Mouse (Mus musculus): ENCODE results near the gene Msh5. TPM values are rescaled to one million over a fixed set of nuclear protein-coding genes. Genes with fewer than 3 reads are reported as not detected.

Gene Msh5
- polyA plus RNA-seq, 1 experiment: 2.2 TPM

DNA sequence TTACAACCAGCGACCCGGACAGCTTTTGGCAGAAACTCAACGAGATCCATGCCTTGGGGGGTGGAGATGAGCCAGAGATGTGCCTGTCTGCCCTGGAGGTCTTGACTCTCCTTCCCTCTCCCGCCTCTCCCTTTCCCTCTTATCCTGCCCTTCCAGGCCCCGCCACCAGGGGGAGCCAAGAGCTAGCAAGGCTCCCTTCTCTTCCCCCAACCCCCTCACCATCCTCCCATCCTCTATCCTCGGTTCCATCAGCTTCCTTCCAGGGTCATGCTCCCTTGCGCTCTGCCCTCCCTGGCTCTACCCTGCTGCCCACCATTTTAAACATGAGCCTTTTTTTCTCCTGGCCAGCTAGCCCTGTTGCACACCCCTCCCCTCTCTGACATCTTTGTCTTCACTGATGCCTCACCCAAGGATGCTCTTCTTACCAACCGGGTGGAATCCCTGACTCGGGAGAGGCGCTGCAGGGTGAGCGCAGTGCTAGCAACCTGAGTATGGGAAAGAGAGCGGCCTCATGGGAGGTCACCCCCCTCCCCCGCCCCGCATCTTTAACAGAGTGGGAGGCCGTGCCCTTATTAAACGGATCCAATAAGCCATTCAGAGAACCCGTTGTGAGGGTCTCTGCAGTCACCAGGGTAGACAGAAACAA lies 25.3 kb downstream of the Msh5 start:
- Histone ChIP-seq H3K27me3 (ENCODE audit: control insufficient read depth, insufficient read depth, low read length) (no peaks in the 10 kb centered on the region), H3K4me1 (ENCODE audit: control insufficient read depth, insufficient read depth, insufficient read length, low read length) (peaks cover 43% of the 10 kb centered on the region), H3K4me3 (ENCODE audit: low read depth, low read length) (no peak overlapping the region), H3K27ac (ENCODE audit: insufficient read depth, low read depth, low read length) (peak overlapping the region; percentile 55), H3K36me3 (ENCODE audit: control insufficient read depth, insufficient read depth, low read length) (no peaks in the 10 kb centered on the region)
- TF ChIP-seq CTCF (IDR thresholded peaks at IDR 0.05; ENCODE audit: extremely low read depth, insufficient read length, insufficient replicate concordance, low read depth, low read length): peak; percentile 99
- no peak for TF ChIP-seq POLR2A (IDR thresholded peaks at IDR 0.05; ENCODE audit: low read depth, low read length)
- 22% methylated on average over 17 of the region's 17 CpGs for WGBS

DNA sequence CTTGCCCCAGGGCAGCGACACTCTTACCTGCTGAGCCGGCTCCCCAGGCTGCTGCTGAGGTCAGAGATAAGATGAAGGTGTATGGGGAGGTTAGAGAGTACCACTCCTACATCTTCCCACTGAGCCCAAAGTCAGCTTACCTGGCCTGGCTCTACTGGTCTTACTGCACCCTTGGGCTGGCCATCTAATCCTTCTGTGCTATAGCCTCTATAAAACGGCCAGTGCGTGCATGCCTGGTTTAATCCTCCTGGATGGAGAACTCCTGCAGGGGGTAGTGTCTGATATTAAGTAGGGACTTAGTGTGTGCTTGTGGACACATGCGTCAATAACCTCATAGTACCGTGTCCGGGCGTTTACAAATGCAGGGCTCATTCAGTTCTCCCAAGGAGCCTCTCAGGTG lies 26.0 kb downstream of the Msh5 start:
- H3K27ac ChIP-seq (ENCODE audit: insufficient read depth, low read depth, low read length): no peak overlapping the region
- TF ChIP-seq POLR2A (IDR thresholded peaks at IDR 0.05; ENCODE audit: low read depth, low read length): no peak
- no peak for TF ChIP-seq CTCF (IDR thresholded peaks at IDR 0.05; ENCODE audit: extremely low read depth, insufficient read length, insufficient replicate concordance, low read depth, low read length)
- peaks cover 6% of the 10 kb centered on the region for H3K36me3 ChIP-seq (ENCODE audit: control insufficient read depth, insufficient read depth, low read length)
- H3K4me3 ChIP-seq (ENCODE audit: low read depth, low read length): no peak overlapping the region
- peaks cover 46% of the 10 kb centered on the region for H3K4me1 ChIP-seq (ENCODE audit: control insufficient read depth, insufficient read depth, insufficient read length, low read length)
- no peaks in the 10 kb centered on the region for H3K27me3 ChIP-seq (ENCODE audit: control insufficient read depth, insufficient read depth, low read length)
- 91% methylated on average over 8 of the region's 8 CpGs for WGBS

DNA sequence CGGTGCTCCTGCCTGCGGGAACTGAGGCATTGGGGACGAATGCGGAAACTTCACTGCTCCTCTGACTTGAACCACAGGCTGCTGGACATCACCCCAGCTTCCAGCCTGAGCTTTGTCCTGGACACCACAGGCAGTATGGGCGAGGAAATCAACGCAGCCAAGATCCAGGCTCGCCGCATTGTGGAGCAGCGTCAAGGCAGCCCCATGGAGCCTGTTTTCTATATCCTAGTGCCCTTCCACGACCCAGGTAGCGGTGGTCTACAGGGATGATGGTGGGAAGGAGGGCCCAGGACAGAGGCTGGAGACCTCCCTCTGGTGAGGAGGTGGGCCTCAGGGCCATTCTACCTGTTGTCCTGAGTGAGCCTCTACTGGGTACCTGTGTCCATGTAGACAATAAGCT lies 26.7 kb downstream of the Msh5 start:
- H3K27me3 ChIP-seq (ENCODE audit: control insufficient read depth, insufficient read depth, low read length): no peaks in the 10 kb centered on the region
- H3K4me3 ChIP-seq (ENCODE audit: low read depth, low read length): no peak overlapping the region
- H3K27ac ChIP-seq (ENCODE audit: insufficient read depth, low read depth, low read length): no peak overlapping the region
- H3K36me3 ChIP-seq (ENCODE audit: control insufficient read depth, insufficient read depth, low read length): peaks cover 11% of the 10 kb centered on the region
- TF ChIP-seq CTCF (IDR thresholded peaks at IDR 0.05; ENCODE audit: extremely low read depth, insufficient read length, insufficient replicate concordance, low read depth, low read length) (no peak), POLR2A (IDR thresholded peaks at IDR 0.05; ENCODE audit: low read depth, low read length) (no peak)
- H3K4me1 ChIP-seq (ENCODE audit: control insufficient read depth, insufficient read depth, insufficient read length, low read length): peaks cover 46% of the 10 kb centered on the region
- WGBS: 87% methylated on average over 11 of the region's 11 CpGs

DNA sequence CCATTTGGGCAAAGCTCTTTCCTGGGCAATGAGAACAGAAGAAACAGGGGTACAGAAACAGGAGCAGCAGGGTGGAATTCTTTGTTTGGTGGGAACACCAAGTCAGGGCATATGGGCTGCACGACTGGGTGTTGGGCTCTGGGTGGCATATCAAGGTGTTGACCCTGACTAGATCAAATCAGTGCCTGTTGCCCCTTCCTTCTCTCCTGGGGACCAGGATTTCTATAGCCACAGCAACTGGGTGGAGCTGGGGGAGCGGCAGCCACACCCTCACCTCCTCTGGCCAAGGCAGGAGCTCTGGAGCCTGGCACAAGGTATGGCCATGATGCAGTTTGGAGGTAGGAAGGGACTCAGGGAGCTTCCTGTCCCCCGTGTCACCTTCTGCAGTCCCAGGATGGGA lies 28.4 kb downstream of the Msh5 start:
- WGBS: 59% methylated on average over 3 of the region's 3 CpGs
- peaks cover 31% of the 10 kb centered on the region for H3K4me1 ChIP-seq (ENCODE audit: control insufficient read depth, insufficient read depth, insufficient read length, low read length)
- no peaks in the 10 kb centered on the region for H3K27me3 ChIP-seq (ENCODE audit: control insufficient read depth, insufficient read depth, low read length)
- peaks cover 27% of the 10 kb centered on the region for H3K36me3 ChIP-seq (ENCODE audit: control insufficient read depth, insufficient read depth, low read length)
- H3K27ac ChIP-seq (ENCODE audit: insufficient read depth, low read depth, low read length): no peak overlapping the region
- TF ChIP-seq POLR2A (IDR thresholded peaks at IDR 0.05; ENCODE audit: low read depth, low read length) (no peak), CTCF (IDR thresholded peaks at IDR 0.05; ENCODE audit: extremely low read depth, insufficient read length, insufficient replicate concordance, low read depth, low read length) (no peak)
- no peak overlapping the region for H3K4me3 ChIP-seq (ENCODE audit: low read depth, low read length)

DNA sequence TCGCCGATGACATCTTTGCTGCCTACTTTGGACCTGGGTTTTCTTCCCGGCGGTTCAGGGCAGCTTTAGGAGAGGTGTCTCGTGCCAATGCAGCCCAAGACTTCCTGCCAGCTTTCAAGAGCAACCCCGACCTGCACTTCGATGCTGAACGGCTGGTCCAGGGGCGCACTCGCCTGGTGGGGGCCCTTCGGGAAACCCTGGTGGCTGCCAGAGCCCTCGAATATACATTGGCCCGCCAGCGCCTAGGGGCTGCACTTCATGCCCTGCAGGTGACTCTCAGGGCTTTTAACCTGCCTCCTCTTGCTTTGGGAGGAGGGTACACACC lies 28.9 kb downstream of the Msh5 start:
- Histone ChIP-seq H3K36me3 (ENCODE audit: control insufficient read depth, insufficient read depth, low read length) (peaks cover 32% of the 10 kb centered on the region), H3K4me3 (ENCODE audit: low read depth, low read length) (no peak overlapping the region), H3K27me3 (ENCODE audit: control insufficient read depth, insufficient read depth, low read length) (no peaks in the 10 kb centered on the region), H3K4me1 (ENCODE audit: control insufficient read depth, insufficient read depth, insufficient read length, low read length) (peaks cover 29% of the 10 kb centered on the region), H3K27ac (ENCODE audit: insufficient read depth, low read depth, low read length) (no peak overlapping the region)
- TF ChIP-seq CTCF (IDR thresholded peaks at IDR 0.05; ENCODE audit: extremely low read depth, insufficient read length, insufficient replicate concordance, low read depth, low read length): no peak
- TF ChIP-seq POLR2A (IDR thresholded peaks at IDR 0.05; ENCODE audit: low read depth, low read length): no peak
- WGBS: 80% methylated on average over 14 of the region's 14 CpGs

DNA sequence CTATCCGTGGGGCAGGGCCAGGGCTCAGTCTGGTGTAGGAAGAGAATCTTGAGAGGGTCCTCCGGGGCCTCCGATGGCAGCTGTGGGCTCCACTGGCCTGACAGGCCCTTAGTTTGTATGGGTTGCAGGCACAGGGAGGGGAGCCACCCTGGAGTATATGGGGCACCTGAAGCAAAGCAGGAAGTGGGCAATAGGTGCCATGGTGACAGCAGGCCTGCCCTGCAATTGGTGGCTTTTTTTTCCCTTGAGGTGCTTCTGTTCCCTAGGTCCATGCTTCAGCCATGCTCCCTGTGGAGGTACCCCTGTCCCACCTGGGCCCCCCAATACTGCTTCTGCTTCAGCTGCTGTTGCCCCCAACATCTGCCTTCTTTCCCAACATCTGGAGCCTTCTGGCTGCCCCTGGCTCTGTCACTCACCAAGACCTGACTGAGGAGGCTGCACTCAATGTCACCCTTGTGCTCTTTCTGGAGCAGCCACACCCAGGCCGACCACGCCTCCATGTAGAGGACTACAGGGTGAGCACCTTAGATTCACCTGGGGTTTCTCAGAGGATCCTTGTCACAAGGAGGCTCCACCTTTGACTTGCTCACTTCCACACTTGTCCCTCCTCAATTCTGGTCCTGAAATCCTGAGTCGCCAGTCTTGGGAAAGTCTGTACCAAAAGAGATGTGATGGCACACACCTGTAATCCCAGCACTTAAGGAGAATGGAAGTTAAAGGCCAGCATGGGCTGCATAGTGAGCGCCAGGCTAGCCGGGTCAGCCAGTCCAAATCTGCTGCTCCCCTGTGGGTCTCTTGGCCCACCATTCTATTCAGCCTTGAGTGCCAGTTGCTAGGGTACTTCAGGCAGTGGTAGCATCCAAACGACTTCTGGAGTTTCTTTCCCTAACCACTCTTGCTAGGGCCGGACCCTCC lies 29.5 kb downstream of the Msh5 start:
- Histone ChIP-seq H3K27me3 (ENCODE audit: control insufficient read depth, insufficient read depth, low read length) (no peaks in the 10 kb centered on the region), H3K27ac (ENCODE audit: insufficient read depth, low read depth, low read length) (no peak overlapping the region), H3K4me3 (ENCODE audit: low read depth, low read length) (no peak overlapping the region), H3K36me3 (ENCODE audit: control insufficient read depth, insufficient read depth, low read length) (peaks cover 38% of the 10 kb centered on the region), H3K4me1 (ENCODE audit: control insufficient read depth, insufficient read depth, insufficient read length, low read length) (peaks cover 26% of the 10 kb centered on the region)
- TF ChIP-seq POLR2A (IDR thresholded peaks at IDR 0.05; ENCODE audit: low read depth, low read length) (no peak), CTCF (IDR thresholded peaks at IDR 0.05; ENCODE audit: extremely low read depth, insufficient read length, insufficient replicate concordance, low read depth, low read length) (no peak)
- WGBS: 69% methylated on average over 10 of the region's 10 CpGs

DNA sequence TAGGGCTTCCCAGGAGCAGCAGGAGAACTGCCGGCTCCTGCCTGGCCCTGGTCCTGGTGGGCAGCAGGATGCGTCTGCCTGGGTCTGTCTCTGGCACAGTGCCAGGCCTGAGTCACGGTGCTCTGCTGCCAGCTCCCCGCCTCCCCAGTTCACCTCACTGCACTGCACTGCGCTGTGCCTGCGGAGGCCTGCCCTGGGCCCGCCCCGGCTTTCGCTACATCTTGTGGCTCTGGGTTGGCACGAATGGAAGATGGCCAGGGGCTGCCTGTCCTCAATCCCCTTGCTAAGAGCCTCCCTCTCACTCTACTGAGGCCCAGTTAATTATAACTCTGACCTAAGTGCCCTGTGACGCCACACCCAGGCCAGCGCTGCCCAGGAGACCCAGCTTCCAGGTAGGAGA lies 30.2 kb downstream of the Msh5 start, which contains the start of gene Vwa7:
Gene Vwa7 (plus strand): TSS at position 204 of the 400 bp plus-strand sequence.
- H3K27ac ChIP-seq (ENCODE audit: insufficient read depth, low read depth, low read length): no peak within 1 kb of the TSS
- no peak for TF ChIP-seq POLR2A (IDR thresholded peaks at IDR 0.05; ENCODE audit: low read depth, low read length)
- no peak for TF ChIP-seq CTCF (IDR thresholded peaks at IDR 0.05; ENCODE audit: extremely low read depth, insufficient read length, insufficient replicate concordance, low read depth, low read length)
- WGBS: 42% methylated on average over 12 of the region's 12 CpGs

More for the DNA sequence above, 30.2 kb downstream of the Msh5 start, which contains the start of gene Vwa7:
- peaks cover 24% of the 10 kb centered on the region for H3K4me1 ChIP-seq (ENCODE audit: control insufficient read depth, insufficient read depth, insufficient read length, low read length)
- no peaks in the 10 kb centered on the region for H3K27me3 ChIP-seq (ENCODE audit: control insufficient read depth, insufficient read depth, low read length)
- peaks cover 45% of the 10 kb centered on the region for H3K36me3 ChIP-seq (ENCODE audit: control insufficient read depth, insufficient read depth, low read length)
- H3K4me3 ChIP-seq (ENCODE audit: low read depth, low read length): no peak within 1 kb of the TSS
